Mouse (Mus musculus) cerebellum, postnatal 14 days (tissue): ENCODE data around the gene Gpr157.

Experiments used
- DNase-seq, 2 experiments: peaks; one replicate each; pipeline ENCODE4 v3.0.0; 2021; ENCODE audit warnings: mixed read lengths in 2 of 2

The Gpr157 gene

DNA sequence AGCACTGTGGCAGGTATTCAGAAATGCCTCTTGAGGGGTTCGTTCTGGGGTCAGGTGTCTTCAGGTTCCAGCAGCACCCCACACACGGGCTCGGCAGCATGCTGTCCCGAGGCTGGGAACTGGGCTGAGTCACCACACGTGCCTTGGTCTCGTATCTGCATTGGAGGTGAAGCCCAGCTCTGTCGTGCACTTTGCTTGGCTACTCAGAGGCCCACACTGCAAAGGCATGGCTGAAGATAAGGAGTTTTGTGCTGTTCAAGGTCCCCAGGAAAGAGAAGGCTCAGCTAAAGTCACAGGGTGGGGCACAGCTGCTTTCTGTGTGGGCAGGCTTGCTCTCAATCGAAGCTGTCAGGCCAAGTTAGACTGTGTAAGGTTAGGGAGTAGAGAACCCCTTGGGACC lies 65.3 kb downstream of the Gpr157 start:
- no peak for DNase-seq

DNA sequence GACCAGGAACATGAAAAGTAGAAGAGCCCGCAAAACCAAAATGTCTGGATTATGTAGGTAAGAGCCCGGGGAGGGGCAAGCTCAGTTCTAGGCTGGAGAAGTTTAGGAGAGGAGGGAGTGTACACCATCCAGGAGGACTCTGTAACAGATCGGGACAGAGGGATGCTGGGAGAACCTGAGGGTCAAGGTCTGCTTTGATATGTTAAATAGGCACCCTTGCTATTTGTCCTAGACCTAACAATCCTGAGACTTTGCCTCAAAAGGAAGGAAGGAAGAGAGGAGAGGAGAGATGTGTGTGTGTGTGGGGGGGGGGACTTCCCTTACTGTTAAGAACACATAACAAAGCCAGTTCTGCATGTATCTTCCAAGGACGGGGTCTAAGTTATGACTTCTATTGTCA lies 68.1 kb downstream of the Gpr157 start:
- DNase-seq: no peak
